Mouse (Mus musculus) urinary bladder, postnatal 10 days (tissue): ENCODE results near the gene Neurod2.
A peak's percentile ranks its signal among the peaks of the same experiment; 100 is the strongest.

Experiments used
- DNase-seq: peaks from one replicate; pipeline ENCODE4 v3.0.0; 2022; ENCODE audit warnings: low spot score

Neurod2 gene

GRCm38 (mm10) chr11:98329081-98329959 lies at the start of gene Neurod2:
Gene Neurod2 (minus strand): TSS chr11:98329648.
- no peak for DNase-seq

- DNase-seq = no peak
Measured at GRCm38 (mm10) chr11:98377787-98378186, 48.3 kb upstream of the Neurod2 start.

- DNase-seq = no peak
Measured at GRCm38 (mm10) chr11:98376756-98377155, 47.3 kb upstream of the Neurod2 start.

- DNase-seq = no peak
Measured at GRCm38 (mm10) chr11:98374266-98374665, 44.8 kb upstream of the Neurod2 start.

GRCm38 (mm10) chr11:98373244-98373643 lies 43.8 kb upstream of the Neurod2 start:
- no peak for DNase-seq

GRCm38 (mm10) chr11:98372406-98372805 lies 43.0 kb upstream of the Neurod2 start:
- no peak for DNase-seq

- no peak for DNase-seq
Measured at GRCm38 (mm10) chr11:98371556-98372240, 42.2 kb upstream of the Neurod2 start.

GRCm38 (mm10) chr11:98370588-98370987 lies 41.1 kb upstream of the Neurod2 start:
- no peak for DNase-seq

GRCm38 (mm10) chr11:98369337-98369736 lies 39.9 kb upstream of the Neurod2 start:
- DNase-seq = no peak

- no peak for DNase-seq
Measured at GRCm38 (mm10) chr11:98367863-98368186, 38.4 kb upstream of the Neurod2 start.

- DNase-seq = no peak
Measured at GRCm38 (mm10) chr11:98367171-98367862, 37.9 kb upstream of the Neurod2 start.

- DNase-seq = no peak
Measured at GRCm38 (mm10) chr11:98366290-98366689, 36.8 kb upstream of the Neurod2 start.

GRCm38 (mm10) chr11:98364410-98364809 lies 35.0 kb upstream of the Neurod2 start:
- DNase-seq = no peak

- no peak for DNase-seq
Measured at GRCm38 (mm10) chr11:98363817-98364216, 34.4 kb upstream of the Neurod2 start.

GRCm38 (mm10) chr11:98360866-98361521 lies 31.5 kb upstream of the Neurod2 start:
- no peak for DNase-seq

- DNase-seq = peak; percentile 49
Measured at GRCm38 (mm10) chr11:98358161-98359083, 29.0 kb upstream of the Neurod2 start, which contains the start of gene Stard3. Gene Stard3 (plus strand): TSS chr11:98358368.

GRCm38 (mm10) chr11:98357396-98358160 lies 28.1 kb upstream of the Neurod2 start:
- DNase-seq = no peak

- no peak for DNase-seq
Measured at GRCm38 (mm10) chr11:98356625-98357394, 27.4 kb upstream of the Neurod2 start.

- no peak for DNase-seq
Measured at GRCm38 (mm10) chr11:98355732-98356299, 26.4 kb upstream of the Neurod2 start.
